Mouse (Mus musculus): ENCODE measurements around the gene Mtx1.

DNA sequence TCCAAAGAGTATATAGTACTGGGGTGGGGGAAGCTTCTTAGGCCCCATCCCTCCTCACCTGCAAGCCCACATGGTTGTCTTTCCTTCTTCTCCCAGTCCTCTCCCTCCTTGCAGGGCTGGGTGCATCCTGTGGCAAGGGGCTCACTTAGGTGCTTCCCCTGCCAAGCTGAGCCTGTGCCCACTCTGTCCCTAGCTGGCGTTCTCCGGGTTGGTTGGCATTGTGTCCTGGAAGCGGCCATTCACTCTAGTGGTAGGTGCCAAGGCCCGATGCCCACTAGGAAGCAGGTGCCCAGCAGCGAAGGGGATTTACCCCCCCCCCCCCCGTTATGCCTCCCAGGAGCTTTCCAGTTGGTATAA lies 43.0 kb downstream of the Mtx1 start:
- TF ChIP-seq CTCF (IDR thresholded peaks at IDR 0.05; ENCODE audit: low read depth) (no peak), EP300 (IDR thresholded peaks at IDR 0.05; ENCODE audit: low read depth) (no peak)
